Mouse (Mus musculus) c-Kit-positive CD71-positive TER-119-negative erythroid progenitor cells, embryonic 14.5 days (primary cell): ENCODE results near the gene Dedd2.

Experiments used
- DNase-seq: peaks from one replicate; pipeline ENCODE4 v3.0.0-alpha.2; 2013; ENCODE audit warnings: low read depth

Gene Dedd2

DNA sequence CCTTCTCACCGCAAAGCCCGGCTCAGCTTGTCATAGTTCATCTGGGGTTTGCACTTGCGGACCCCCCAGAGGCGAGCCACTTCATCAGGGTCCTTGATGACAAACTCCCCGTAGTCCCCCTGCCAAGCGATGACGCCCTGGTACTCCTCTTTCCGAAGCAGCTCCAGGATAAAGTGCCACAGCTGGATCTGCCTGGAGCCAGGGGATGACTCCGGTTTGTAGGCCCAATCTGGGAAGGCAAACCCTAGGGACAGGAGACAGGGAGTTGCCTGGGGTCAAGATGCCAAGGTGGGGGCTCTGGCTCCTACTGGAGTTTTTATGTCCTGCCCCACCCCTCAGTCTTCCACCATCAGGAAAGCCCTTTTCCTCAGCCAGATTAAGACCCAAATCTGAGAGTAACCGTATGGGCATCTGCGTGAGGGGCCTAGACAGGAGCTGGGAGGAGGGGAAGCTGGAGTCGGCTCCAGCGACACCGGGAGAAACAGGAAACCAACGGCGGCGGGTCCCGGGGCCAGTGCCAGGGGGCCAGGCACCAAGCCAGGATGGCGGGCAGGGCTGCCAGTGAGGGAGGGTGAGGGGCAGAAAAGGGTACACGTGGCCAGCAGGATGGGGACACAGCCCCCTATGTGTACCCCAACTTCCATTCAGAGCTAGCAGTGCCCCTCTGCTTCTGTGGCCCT is 25.8 kb upstream of the Dedd2 start:
- no peak for DNase-seq

DNA sequence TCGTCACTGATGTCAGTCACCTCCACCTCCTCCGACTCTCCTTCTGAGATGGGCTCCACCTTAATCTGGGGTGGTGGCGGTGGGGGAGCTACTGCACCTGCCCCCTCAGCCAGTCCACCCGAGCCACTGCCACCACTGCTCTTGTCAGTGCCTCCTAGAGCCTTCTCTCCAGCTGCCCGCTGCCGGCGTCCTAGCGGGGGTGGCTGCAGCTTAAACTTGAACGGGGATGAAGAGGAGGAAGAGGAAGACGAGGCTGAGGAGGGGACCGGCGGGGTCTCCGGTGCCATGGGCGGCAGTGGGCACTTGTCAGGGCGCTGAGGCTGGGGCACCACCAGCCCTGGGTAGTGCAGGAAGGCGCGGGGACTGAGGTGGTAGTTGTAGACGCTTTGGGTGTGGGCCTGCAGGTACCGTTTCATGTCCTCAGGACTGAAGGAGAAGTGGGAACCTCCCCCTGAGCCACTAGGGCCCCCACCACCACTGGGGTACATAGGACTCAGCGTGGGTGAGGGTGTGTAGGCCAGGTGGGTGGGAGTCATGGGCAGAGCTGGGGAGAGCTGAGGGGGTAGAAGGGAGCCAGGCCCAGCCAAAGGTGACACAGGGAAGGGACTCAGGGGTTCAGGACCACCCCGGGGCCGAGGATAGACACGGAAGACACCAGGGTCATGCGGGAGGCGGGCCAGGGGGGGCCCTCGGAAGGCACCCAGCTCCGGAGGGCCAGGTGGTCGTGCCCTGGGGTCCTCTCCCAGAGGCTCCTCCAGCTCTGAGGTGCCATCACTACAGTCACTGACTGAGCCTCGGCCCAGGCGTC is 24.4 kb upstream of the Dedd2 start:
- DNase-seq, result no peak

DNA sequence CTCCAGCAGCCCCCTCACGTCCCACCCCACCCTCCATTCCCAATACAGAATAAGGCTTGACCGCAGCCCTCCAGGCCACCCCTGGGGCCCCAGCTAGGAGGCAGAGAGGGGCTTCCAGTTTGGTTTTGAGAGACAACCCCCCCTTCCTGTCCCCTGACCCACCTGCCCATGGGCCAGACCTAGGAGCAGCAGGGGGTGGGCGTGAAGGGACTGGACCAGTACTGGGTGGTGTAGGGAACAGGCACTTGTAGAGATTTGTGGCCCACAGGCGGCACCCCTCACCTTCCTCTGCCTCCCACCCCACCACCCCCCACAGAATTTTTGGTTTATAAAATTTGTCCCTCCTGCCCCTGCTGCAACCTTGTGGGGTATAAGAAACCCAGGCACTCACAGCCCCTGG is 22.9 kb upstream of the Dedd2 start:
- DNase-seq, result no peak

DNA sequence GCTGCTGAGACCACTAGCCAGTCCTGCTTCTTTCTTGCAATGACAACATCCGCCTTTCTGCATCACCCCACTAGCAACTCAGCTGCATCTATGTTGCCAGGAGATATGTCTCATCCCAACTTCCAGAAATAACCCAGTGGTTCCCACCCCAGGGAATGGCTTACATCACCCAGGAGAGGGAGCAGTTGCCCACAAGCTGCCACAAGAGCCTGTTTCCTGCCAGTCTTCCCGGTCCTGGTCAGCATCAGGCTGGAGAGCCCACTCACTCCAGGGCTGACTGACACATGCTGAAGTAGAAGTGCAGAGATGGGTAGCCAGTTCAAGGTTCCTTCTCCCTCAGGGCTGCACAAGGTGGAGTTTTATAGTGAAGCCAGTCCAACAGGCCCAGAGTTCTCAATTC is 20.6 kb upstream of the Dedd2 start:
- no peak for DNase-seq

DNA sequence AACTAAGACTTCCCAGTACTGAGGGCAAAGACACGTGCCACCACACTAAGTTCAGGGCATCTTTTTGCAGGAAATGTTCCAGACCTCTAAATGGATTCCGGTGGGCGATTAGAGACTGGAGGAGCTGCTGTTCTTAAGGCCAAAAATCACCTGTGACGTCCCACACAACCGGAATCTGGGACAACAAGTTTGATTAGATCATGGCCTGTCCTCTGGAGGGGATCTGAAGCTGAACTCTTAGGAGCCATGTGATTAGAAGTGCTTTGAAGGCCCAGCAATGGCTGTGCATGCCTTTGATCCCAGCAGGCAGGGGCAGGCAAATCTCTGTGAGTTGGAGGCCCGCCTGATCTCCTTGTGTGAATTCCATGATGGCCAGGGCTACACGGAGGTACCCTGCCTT is 20.2 kb upstream of the Dedd2 start:
- DNase-seq, result no peak

DNA sequence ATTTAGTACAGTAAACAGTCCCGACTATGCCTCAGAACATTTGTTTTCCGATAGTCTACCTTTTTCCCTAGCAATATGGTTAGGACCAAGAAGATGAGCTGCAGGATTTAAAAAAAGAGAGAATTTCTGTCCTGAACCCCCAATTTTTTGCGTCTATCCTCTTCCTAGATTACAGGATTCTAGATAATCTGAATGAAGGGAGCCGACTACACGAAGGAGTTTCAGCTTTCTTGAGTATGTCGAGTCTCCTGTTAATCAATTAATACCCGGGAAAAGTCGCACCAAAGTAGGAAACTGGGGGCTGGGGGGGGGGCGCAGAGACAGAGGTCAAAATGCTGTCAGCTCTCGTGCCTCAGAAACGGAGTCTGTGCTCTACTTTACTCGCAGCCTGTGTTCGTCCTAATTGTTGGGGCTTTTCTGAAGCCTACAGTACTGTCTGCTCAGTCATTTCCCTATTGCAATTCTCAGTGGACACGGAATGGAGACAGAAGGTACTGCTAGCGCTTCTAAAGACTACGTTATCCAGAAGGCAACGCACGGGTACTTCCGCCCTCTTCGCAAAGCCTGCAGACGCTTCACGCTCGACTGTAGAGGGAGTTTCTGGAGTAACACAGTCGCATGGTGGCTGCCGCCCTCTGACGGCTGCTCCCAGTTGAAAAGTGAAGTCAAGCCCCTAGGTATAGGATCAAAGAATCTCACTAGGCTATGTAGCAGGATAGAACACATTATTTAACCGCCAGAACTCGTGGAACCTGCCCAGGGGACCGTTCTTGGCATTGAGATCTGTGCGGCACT is 18.6 kb upstream of the Dedd2 start:
- DNase-seq, result peak; percentile 82

DNA sequence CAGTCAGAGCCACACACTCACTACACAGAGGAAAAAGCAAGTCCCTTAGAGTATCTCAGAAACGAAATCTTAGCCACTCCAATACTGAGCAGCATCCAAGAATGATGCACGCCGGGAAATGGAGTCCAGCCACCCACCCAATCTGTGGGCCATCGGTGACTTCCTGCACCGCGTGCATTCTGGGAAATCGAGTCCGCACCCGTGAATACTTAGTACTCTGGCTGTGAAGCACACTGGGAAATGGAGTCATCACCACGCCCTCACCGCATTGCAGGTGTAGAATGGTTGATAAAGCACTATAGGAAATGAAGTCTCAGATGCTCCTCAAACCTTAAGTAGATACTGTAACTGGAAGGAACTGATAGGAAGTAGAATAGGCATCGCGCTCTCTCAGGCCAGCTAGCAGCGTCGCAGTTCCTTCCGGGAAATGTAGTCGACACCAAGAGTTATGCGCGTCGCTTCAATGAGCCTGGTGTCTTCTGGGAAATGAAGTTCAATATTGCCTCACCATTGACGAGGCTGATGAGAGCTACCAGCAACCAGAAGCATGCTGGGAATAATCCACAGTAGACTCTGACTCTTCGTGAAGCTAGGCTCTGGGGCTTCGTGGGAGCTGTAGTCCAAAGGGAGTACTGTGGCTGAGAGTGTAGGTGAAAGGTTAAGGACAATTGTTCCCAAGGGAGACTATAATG is 17.7 kb upstream of the Dedd2 start:
- DNase-seq, result peak; percentile 95

DNA sequence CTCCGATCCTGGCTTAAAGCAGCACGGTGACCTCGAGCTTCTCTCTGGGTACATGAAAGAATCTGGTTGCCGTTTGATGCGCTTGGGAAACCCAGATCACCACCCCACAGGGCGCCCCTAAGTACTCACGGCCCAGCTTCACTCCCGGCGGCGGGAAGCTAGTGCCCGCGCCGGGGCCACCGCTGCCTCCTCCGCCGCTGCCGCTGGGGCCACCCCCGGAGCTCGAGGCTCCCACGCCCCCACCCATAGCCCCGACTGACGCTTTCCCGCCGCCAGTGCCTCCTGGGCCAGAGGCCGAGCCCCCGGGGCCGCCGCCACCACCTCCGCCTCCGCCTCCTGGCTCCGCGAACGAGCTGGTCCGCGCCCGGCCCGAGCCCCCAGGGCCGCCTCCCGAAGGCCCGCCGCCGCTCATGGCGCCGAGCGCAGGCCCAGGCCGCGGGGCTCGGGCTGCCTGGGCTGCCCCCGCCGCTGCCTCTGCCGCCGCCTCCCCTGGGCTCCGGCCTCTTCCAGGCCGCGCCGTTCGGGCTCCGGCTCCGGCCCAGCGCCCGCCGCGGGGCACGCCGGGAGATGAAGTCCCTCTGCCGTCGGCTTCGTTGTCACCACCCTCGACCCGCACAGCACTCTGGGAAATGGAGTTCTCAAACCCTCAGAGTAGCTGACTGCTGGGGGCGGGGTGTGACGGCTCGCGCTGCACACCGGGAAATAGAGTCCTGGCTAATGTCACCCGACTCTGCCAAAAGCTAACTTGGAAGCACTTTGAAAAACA is 17.0 kb upstream of the Dedd2 start, which contains the start of gene Gsk3a:
Gene Gsk3a (minus strand): TSS at position 603 of the 766 bp plus-strand sequence.
- peak; percentile 98 for DNase-seq

DNA sequence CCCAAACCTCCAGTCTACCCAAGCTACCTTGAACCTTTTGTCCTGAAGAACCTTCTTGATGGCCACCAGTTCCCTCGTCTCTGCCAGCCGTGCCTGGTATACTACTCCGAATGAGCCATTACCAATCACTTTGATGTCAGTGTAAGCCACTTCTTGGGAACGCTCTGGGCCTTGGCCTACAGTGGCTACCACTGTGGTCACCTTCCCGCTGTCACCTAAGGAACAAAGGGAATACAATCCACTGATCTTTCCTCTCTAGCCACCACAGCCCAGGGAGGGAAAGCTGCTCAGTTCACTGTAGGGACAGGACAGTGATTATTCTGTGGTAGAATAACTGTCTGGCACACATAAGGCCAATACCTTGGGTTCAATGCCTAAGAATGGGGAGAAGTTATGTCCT is 15.1 kb upstream of the Dedd2 start:
- DNase-seq, result no peak

DNA sequence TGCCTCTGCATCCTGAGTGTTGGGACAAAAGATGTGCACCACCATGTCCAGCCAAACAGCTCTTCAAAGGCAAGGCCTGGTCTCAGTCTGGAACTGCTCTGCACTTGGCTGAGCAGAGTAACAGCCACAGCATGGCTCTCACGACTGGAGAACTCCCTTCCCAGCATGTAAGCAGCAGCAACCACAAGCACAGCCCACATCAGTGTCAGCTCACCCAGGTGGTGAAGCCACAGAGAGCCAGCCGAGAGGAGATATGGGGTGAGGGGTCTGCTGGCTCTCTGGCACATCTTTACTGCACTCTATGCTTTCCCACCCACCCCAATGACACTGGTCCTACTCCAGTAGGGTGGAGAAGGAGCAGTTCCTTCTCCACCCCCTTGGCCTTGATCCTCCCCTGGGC is 12.6 kb upstream of the Dedd2 start:
- no peak for DNase-seq

DNA sequence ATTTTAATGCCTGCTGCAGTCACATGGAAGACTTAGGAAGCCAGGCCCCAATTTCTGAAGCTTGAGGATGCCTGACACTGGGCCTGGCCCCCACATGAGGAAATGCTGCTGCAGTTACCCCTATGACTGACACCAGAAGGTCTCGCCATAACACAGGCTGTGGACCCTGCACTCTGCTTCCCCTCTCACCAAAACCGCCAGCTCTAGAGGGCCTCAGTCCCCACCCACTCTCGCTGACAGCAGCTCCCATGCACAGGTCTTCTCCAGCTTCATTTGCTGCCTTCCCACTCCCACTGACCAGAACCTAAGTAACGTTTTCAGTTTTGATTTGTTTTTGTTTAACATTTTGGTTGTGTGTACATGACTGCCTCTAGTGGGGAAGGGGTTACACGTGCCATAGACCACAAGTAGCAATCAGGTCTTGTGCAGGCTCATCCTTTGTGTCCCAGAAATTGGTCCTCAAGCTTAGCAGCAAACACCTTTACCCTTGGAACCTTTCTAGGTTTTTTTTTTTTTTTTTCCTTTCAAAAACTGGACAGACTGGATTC is 11.8 kb upstream of the Dedd2 start:
- DNase-seq, result no peak

DNA sequence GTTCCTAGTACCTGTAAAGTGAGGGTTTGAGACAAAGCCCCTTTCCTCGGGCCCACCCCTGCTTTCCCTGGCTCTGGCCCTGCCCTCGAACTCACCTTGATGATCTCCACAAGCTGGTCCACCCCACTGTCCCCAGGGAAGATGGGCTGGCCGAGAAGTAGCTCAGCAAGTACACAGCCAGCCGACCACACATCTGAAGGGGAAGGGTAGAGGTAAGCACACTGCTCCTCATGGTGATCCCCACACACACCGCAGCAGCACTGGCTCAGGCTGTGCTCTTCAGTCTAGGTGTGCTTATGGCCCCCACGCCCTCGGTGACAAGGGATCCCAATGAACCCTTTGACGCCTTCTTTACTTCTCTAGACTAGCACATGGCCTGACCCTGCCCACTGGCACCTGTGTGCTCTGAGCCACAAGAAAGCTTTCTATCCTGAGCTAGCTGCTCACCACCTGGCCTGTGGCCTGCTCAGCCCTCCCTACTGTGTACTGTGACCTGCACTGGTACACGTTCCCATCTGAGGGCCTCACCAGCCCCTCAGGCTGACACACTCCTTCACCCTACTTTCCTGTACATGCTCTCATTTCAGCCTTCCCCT is 10.4 kb upstream of the Dedd2 start:
- no peak for DNase-seq

DNA sequence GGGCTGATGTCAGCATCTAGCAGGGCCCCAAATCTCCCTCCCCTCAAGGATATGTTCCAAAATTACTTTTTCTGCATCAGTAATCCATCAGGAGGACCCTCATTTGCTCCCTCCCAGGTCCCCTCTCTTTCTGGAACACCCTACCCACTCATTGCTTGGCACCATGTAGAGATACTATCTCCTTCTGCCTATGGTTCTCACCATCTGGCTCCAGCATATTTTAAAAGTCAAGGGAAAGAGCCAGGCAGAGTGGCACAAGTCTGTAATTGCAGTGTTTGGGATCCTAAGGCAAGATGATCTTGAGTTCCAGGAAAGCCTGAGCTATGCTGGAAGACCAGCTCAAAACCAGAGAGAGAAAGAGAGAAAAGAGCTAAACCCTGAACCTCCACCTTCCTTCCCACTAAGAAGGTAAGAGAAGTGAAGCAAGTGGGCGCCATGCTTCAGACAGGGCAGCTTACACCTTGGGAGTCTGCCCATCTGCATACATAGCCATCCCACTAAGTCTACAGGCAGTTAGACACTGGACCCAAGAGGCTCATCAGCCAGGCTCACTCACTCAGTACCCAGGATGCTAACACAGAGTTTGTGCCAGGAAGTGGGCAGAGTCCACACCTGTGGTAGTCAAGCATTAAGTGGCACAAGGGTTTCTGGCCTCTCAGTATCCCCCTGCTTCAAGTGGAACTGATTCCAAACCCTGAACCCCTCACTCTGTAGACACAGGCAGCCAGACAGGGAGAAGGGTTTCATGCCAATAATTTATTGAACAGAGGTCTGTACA is 7.3 kb upstream of the Dedd2 start:
- DNase-seq, result no peak

DNA sequence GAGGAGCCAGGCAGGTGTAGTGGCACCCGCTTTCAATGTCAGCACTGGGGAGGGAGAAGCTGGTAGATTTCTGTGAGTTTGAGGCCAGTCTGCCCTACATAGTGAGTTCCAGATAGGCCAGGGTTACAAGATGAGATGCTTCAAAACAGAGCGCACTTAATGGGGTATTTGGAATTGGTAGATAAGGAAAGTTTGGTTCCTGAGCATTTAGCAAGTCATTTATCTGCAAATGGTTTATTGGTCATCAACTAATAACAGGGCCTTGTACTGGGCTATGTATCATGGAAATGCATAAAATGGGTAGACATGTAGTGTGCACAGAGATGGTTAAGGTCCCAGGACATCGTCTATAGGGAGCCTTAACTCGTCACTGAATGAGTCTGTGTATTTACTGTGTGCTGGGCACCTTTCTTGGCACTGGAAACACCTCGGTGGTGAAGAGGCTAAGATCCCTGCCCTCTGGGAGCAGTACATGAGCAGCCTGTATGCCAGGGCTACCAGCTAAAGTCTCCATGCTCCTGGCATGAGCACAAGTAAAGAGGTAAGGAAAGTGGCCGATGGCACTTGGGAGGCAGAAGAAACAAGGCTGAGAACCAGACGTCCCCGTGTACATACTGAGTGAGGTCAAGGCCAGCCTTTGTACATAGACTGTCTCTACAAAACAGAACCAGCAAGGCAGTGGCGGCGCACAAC is 2.0 kb upstream of the Dedd2 start:
- no peak for DNase-seq

DNA sequence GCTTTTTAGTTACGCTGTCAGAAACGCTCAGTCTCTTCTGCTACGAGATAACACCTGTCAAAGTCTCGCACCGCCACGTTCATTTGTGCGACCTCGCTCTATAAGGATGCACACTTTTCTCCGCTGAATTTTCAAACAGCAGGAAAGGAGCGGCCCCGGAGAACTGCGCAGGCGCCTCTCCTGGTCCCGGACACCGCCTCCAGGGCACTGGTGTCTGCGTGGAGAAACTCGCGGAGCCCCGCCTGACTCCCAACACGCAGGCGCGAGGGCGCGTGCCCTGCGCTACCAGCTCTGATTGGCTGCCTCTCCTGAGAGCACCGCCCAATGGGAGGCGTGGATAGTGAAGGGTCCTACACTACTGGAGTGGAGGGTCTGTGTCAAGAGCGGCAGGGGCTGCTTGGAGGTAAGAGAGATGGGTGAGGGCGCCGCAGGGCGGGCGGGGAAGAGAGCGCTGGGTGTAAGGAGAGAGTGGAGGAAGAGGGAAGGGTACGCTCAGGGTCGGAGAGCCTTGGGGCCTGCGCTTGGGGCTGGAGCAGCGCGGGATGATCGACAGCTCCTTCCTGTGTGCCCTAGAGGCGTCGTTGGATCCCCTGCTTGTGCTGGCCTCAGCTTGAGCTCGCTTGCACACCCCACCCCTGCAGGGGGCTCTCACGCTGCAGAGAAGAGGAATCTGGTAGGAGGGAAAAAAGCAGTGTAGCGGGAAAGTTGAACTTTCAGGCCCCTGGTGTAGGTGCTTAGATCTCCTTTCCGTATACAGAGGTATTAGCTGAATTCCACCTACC is 878 bp upstream of the Dedd2 start, which contains the start of gene Zfp526:
Gene Zfp526 (plus strand): TSS at position 324 of the 782 bp plus-strand sequence.
- DNase-seq, result peak; percentile 95

DNA sequence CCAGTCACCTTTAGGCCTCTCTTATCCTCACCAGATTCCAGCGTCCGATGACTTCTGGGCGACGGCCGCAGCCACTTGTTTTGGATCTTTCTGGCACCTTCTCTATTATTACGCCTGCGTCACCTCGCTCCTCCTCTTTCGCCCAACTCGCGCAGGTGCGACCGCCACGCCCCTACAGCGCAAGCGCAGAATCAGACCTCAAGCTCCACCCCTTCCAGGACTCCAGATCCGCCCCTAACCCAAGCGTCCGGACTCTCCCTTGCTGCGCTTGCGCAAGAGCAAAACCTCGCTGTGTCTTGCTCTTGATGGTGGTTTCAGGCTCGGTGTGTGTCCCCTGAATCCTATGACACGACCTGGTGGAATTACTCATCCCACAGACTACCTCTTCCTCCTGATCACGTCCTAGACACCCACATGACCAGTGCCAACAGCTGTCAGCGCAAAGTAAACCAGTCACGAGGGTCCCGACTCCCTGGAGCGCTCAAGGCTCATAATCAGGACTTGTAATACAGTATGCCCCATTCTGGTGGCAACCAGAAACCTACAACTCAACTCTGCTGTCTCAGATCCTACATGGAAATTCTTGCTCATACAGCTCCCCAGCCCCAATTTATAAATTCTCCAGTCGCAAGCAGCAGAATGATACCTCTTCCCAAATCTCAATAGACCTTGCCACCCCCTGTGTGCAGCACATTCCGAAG is 509 bp downstream of the Dedd2 start:
- peak; percentile 97 for DNase-seq

DNA sequence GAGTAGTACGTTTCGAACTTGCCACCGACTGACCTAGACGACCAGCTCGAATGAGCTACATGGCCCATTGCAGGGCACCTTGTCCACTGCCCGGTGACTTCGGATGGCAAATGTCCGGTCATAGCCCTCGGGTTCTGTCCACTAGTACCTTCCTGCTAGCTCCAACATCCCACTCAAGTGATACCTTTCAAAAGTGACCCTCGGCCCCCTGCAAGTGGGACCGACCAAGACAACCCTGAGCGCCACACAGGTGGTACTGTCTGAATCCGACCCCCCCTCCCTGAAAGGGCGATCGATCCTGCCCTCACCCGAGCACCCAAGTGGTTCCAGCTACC is 1.0 kb downstream of the Dedd2 start:
- no peak for DNase-seq
